Mouse (Mus musculus) stomach, postnatal 0 days (tissue): ENCODE results near the gene Ubc. TPM values are rescaled to one million over a fixed set of nuclear protein-coding genes. Genes with fewer than 3 reads are reported as not detected.

Experiments
- ATAC-seq: fragments of 200-750 bp; cut with Nextera tagmentation; 2 replicates; pipeline ENCODE4 v1.8.0; 2017; ENCODE audit not compliant: low FRiP score, low TSS enrichment
- DNase-seq: peaks from one replicate; pipeline ENCODE4 v3.0.0-alpha.2; 2016; ENCODE audit warnings: low spot score
- H3K27ac ChIP-seq: fragments of 300-500 bp; sonication (generic); replicated peaks from 2 replicates; pipeline ENCODE4 v1.5.1; 2014; ENCODE audit warnings: mild to moderate bottlenecking, control low read depth
- H3K27me3 ChIP-seq: fragments of 300-500 bp; sonication (generic); 2 replicates; pipeline ENCODE4 v1.6.1; 2014; ENCODE audit warnings: low read length; ENCODE audit not compliant: control insufficient read depth, insufficient read depth
- H3K36me3 ChIP-seq: fragments of 300-500 bp; sonication (generic); 2 replicates; pipeline ENCODE4 v1.6.1; 2014; ENCODE audit warnings: low read length, mixed read lengths; ENCODE audit not compliant: control insufficient read depth, insufficient read depth
- H3K4me1 ChIP-seq: fragments of 300-500 bp; sonication (generic); replicated peaks from 2 replicates; pipeline ENCODE4 v1.6.1; 2014; ENCODE audit warnings: antibody characterized with exemption; ENCODE audit not compliant: control insufficient read depth, insufficient read depth
- H3K4me2 ChIP-seq: fragments of 300-500 bp; sonication (generic); replicated peaks from 2 replicates; pipeline ENCODE4 v1.6.1; 2014; ENCODE audit warnings: low read depth, mild to moderate bottlenecking, control low read depth, moderate library complexity
- H3K4me3 ChIP-seq: fragments of 300-500 bp; sonication (generic); 2 replicates; pipeline ENCODE4 v1.5.1; 2014; ENCODE audit warnings: low read depth, low read length, control low read depth
- H3K9ac ChIP-seq: fragments of 300-500 bp; sonication (generic); 2 replicates; pipeline ENCODE4 v1.6.1; 2014; ENCODE audit warnings: mild to moderate bottlenecking, low read length, control low read depth, mixed read lengths
- H3K9me3 ChIP-seq: fragments of 300-500 bp; sonication (generic); 2 replicates; pipeline ENCODE4 v1.6.1; 2016; ENCODE audit warnings: low read length; ENCODE audit not compliant: control insufficient read depth
- CTCF ChIP-seq: IDR thresholded peaks from 2 replicates; pipeline ENCODE4 v1.5.1; 2016; ENCODE audit warnings: antibody characterized with exemption, low read depth, mild to moderate bottlenecking, moderate library complexity
- EP300 ChIP-seq: optimal IDR thresholded peaks from 2 replicates; pipeline ENCODE3; 2016; ENCODE audit warnings: antibody characterized with exemption
- WGBS: fragments of 180-500 bp; shearing (Covaris S2); extraction: QIAGEN DNeasy Blood & Tissue Kit; methylation state at CpG from one replicate; pipeline ENCODE4 v1.1.7; 2014; 5-methylcytosine and 5-hydroxymethylcytosine counted together
- polyA plus RNA-seq: library from polyadenylated mRNA; unstranded; fragments of >200 nt; fragmentation: Nextera tagmentation; extraction: Ambion mirVana; gene quantifications from 2 replicates; pipeline ENCODE4 v1.2.1, GENCODE M21; 2015

Ubc gene
- polyA plus RNA-seq, 1 experiment from 2014 or later: 549 TPM

GRCm38 (mm10) chr5:125382673-125383558, 7.1 kb downstream of the Ubc start:
- Histone ChIP-seq H3K4me2 (no peak overlapping the region), H3K4me1 (no peaks in the 10 kb centered on the region), H3K36me3 (peaks cover 7% of the 10 kb centered on the region), H3K4me3 (no peak overlapping the region), H3K9ac (no peak overlapping the region), H3K9me3 (no peaks in the 10 kb centered on the region), H3K27me3 (no peaks in the 10 kb centered on the region), H3K27ac (0 out of 2 replicates have a peak overlapping the region, but pooled peaks have one; percentile 2)
- TF ChIP-seq EP300 (no peak), CTCF (peak; percentile 83)
- WGBS: 32% methylated on average over 6 of the region's 6 CpGs
- ATAC-seq (peak; percentile 72), DNase-seq (peak; percentile 67)

- Histone ChIP-seq H3K4me2 (no peak overlapping the region), H3K9ac (no peak overlapping the region), H3K27me3 (no peaks in the 10 kb centered on the region), H3K4me3 (no peak overlapping the region), H3K9me3 (no peaks in the 10 kb centered on the region), H3K36me3 (peaks cover 7% of the 10 kb centered on the region), H3K4me1 (no peaks in the 10 kb centered on the region), H3K27ac (no peak overlapping the region)
- WGBS: 57% methylated on average over 5 of the region's 5 CpGs
- DNase-seq (no peak), ATAC-seq (peak; percentile 40)
- TF ChIP-seq EP300 (no peak), CTCF (no peak)
These were observed 7.9 kb downstream of the Ubc start for GRCm38 (mm10) chr5:125381954-125382672.

- DNase-seq: no peak
- TF ChIP-seq CTCF (peak; percentile 60), EP300 (no peak)
- WGBS: 77% methylated on average over 5 of the region's 5 CpGs
- Histone ChIP-seq H3K9me3 (no peaks in the 10 kb centered on the region), H3K4me3 (no peak overlapping the region), H3K27me3 (no peaks in the 10 kb centered on the region), H3K4me1 (no peaks in the 10 kb centered on the region), H3K27ac (no peak overlapping the region), H3K9ac (no peak overlapping the region), H3K4me2 (no peak overlapping the region), H3K36me3 (no peaks in the 10 kb centered on the region)
- ATAC-seq: no peak
These were observed 11.1 kb downstream of the Ubc start for GRCm38 (mm10) chr5:125378919-125379318.

- no peak for TF ChIP-seq EP300
- TF ChIP-seq CTCF: no peak
- H3K9ac ChIP-seq: no peak overlapping the region
- DNase-seq (no peak), ATAC-seq (no peak)
- WGBS: 66% methylated on average over 7 of the region's 7 CpGs
- no peaks in the 10 kb centered on the region for H3K4me1 ChIP-seq
- H3K9me3 ChIP-seq: no peaks in the 10 kb centered on the region
- no peaks in the 10 kb centered on the region for H3K36me3 ChIP-seq
- no peak overlapping the region for H3K4me3 ChIP-seq
- no peaks in the 10 kb centered on the region for H3K27me3 ChIP-seq
- no peak overlapping the region for H3K4me2 ChIP-seq
- H3K27ac ChIP-seq: no peak overlapping the region
These were observed 12.8 kb downstream of the Ubc start for GRCm38 (mm10) chr5:125377214-125377613.

- Histone ChIP-seq H3K27ac (no peak overlapping the region), H3K4me3 (no peak overlapping the region), H3K9ac (no peak overlapping the region), H3K4me1 (no peaks in the 10 kb centered on the region), H3K9me3 (no peaks in the 10 kb centered on the region), H3K4me2 (no peak overlapping the region), H3K36me3 (no peaks in the 10 kb centered on the region), H3K27me3 (no peaks in the 10 kb centered on the region)
- no peak for DNase-seq
- ATAC-seq: no peak
- no peak for TF ChIP-seq EP300
- no peak for TF ChIP-seq CTCF
- WGBS: 79% methylated on average over 2 of the region's 2 CpGs
These were observed 14.1 kb downstream of the Ubc start for GRCm38 (mm10) chr5:125375871-125376270.

GRCm38 (mm10) chr5:125372027-125372426, 18.0 kb downstream of the Ubc start:
- ATAC-seq: no peak
- no peak overlapping the region for H3K27ac ChIP-seq
- no peak for TF ChIP-seq CTCF
- no peak for TF ChIP-seq EP300

More at GRCm38 (mm10) chr5:125372027-125372426, 18.0 kb downstream of the Ubc start:
- Histone ChIP-seq H3K9ac (no peak overlapping the region), H3K4me3 (no peak overlapping the region), H3K4me1 (no peaks in the 10 kb centered on the region), H3K27me3 (no peaks in the 10 kb centered on the region), H3K36me3 (no peaks in the 10 kb centered on the region), H3K4me2 (no peak overlapping the region), H3K9me3 (no peaks in the 10 kb centered on the region)
- DNase-seq: no peak
- WGBS: 73% methylated on average over 4 of the region's 4 CpGs
